Mouse (Mus musculus): ENCODE results near the gene Adgrl2. TPM values are rescaled to one million over a fixed set of nuclear protein-coding genes. Genes with fewer than 3 reads are reported as not detected.

The Adgrl2 gene
- total and polyA plus RNA-seq, 3 experiments = 0.34 to 6.6 (median 3.2) TPM

DNA sequence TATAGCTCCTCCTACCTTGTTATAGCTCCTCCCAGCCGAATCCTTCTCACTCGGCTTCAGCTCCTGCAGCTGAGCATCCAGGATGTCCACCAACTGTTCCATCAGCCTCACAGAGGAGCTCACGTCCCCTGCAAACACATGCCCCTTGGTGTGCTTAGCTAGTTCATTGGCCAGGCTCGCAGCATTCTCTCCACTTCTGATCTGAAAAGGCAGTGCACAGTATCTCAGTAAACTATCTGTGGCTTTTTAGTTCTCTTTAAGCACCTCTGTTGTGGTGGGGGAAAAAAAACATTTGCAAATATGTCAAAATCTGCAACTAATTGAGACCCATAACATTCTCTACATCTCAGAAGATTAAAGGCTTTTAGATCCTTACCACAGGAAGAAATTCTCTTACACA lies 139.5 kb downstream of the Adgrl2 start:
- Histone ChIP-seq H3K4me3 (replicated peaks in 1 of 3; ENCODE audit: low read depth in 2 of 3, low read length in 2 of 3, poor library complexity in 1 of 3) (no peak overlapping the region), H3K27me3 (replicated peaks) (no peaks in the 10 kb centered on the region), H3K9me3 (replicated peaks; ENCODE audit: low read length) (no peaks in the 10 kb centered on the region), H3K4me2 (ENCODE audit: insufficient read depth, low read depth, poor library complexity, severe bottlenecking) (no peak overlapping the region), H3K79me2 (replicated peaks; ENCODE audit: control insufficient read depth, extremely low read depth, insufficient read depth, poor library complexity, severe bottlenecking) (no peaks in the 10 kb centered on the region), H3K36me3 (replicated peaks in 1 of 2; ENCODE audit: control insufficient read depth in 1 of 2, insufficient read depth in 1 of 2, low read length in 1 of 2) (peaks cover 0 to 3% of the 10 kb centered on the region in 2 experiments), H3K9ac (ENCODE audit: insufficient read depth, low read depth) (no peak overlapping the region), H3K4me1 (ENCODE audit: control insufficient read depth in 1 of 2, insufficient read depth in 2 of 2) (peaks cover 6 to 16% of the 10 kb centered on the region in 2 experiments; a peak in 2 of 4 replicates), H3K27ac (ENCODE audit: insufficient read depth, low read depth) (no peak overlapping the region)
- TF ChIP-seq TBP (conservative IDR thresholded peaks at IDR 0.05; ENCODE audit: low read depth, low read length) = no peak
- no peak for TF ChIP-seq NELFE (IDR thresholded peaks at IDR 0.05; ENCODE audit: low read depth, low read length)
- no peak for TF ChIP-seq POLR2A (IDR thresholded peaks at IDR 0.05; ENCODE audit: low read depth, low read length)
- TF ChIP-seq KAT2A (IDR thresholded peaks at IDR 0.05; ENCODE audit: insufficient replicate concordance, low read length) = no peak
- TF ChIP-seq ELF1 (IDR thresholded peaks at IDR 0.05; ENCODE audit: low read depth, low read length) = no peak
- no peak for TF ChIP-seq ETS1 (conservative IDR thresholded peaks at IDR 0.05; ENCODE audit: low read depth, low read length)
- TF ChIP-seq UBTF (IDR thresholded peaks at IDR 0.05; ENCODE audit: low read depth, low read length) = no peak
- TF ChIP-seq JUND (conservative IDR thresholded peaks at IDR 0.05; ENCODE audit: low read depth, low read length) = no peak
- DNase-seq (ENCODE audit: extremely low read depth) = no peak
- dilution Hi-C loops (cut with MboI; ENCODE audit: extremely low pct_ligation_motif_present, extremely low pct_unique_long_range_greater_than_20kb, low sequenced_read_pairs) = no loop called here
- in situ Hi-C loops (cut with MboI; ENCODE audit: low pct_ligation_motif_present, low pct_unique_long_range_greater_than_20kb, low sequenced_read_pairs) = no loop called here

DNA sequence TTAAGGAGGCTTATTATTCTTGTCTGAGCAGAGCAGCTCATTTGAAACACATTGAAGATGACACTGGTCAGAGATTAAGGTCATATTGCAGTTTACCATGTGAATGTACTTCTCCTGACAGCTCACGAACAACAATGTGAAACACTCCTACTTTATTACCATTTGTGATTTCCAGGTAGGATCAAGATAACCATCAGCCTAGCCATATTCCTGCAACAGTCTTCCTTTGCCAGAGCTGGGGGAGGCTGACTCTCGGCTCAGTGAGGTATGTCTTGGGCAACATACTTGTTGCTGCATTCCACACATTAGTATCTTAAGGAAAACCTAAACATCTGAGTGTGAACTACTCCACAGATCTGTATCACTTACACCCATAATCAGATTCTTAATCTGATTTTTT lies 142.0 kb downstream of the Adgrl2 start:
- Histone ChIP-seq H3K4me3 (replicated peaks in 1 of 3; ENCODE audit: low read depth in 2 of 3, low read length in 2 of 3, poor library complexity in 1 of 3) (no peak overlapping the region), H3K4me1 (ENCODE audit: control insufficient read depth in 1 of 2, insufficient read depth in 2 of 2) (peaks cover 6 to 16% of the 10 kb centered on the region in 2 experiments; a peak in 2 of 4 replicates), H3K9ac (ENCODE audit: insufficient read depth, low read depth) (no peak overlapping the region), H3K27me3 (replicated peaks) (no peaks in the 10 kb centered on the region), H3K27ac (ENCODE audit: insufficient read depth, low read depth) (no peak overlapping the region), H3K9me3 (replicated peaks; ENCODE audit: low read length) (no peaks in the 10 kb centered on the region), H3K36me3 (replicated peaks in 1 of 2; ENCODE audit: control insufficient read depth in 1 of 2, insufficient read depth in 1 of 2, low read length in 1 of 2) (peaks cover 0 to 3% of the 10 kb centered on the region in 2 experiments), H3K79me2 (replicated peaks; ENCODE audit: control insufficient read depth, extremely low read depth, insufficient read depth, poor library complexity, severe bottlenecking) (no peaks in the 10 kb centered on the region), H3K4me2 (ENCODE audit: insufficient read depth, low read depth, poor library complexity, severe bottlenecking) (no peak overlapping the region)
- DNase-seq (ENCODE audit: extremely low read depth) = no peak
- TF ChIP-seq BHLHE40 (IDR thresholded peaks at IDR 0.05; ENCODE audit: low read depth, low read length) = no peak
- no peak for TF ChIP-seq KAT2A (IDR thresholded peaks at IDR 0.05; ENCODE audit: insufficient replicate concordance, low read length)
- no peak for TF ChIP-seq JUN (IDR thresholded peaks at IDR 0.05; ENCODE audit: insufficient read depth, low read depth, low read length)
- TF ChIP-seq POLR2A (IDR thresholded peaks at IDR 0.05; ENCODE audit: low read depth, low read length) = no peak
- TF ChIP-seq TBP (conservative IDR thresholded peaks at IDR 0.05; ENCODE audit: low read depth, low read length) = no peak
- in situ Hi-C loops (cut with MboI; ENCODE audit: low pct_ligation_motif_present, low pct_unique_long_range_greater_than_20kb, low sequenced_read_pairs) = no loop called here
- dilution Hi-C loops (cut with MboI; ENCODE audit: extremely low pct_ligation_motif_present, extremely low pct_unique_long_range_greater_than_20kb, low sequenced_read_pairs) = no loop called here

DNA sequence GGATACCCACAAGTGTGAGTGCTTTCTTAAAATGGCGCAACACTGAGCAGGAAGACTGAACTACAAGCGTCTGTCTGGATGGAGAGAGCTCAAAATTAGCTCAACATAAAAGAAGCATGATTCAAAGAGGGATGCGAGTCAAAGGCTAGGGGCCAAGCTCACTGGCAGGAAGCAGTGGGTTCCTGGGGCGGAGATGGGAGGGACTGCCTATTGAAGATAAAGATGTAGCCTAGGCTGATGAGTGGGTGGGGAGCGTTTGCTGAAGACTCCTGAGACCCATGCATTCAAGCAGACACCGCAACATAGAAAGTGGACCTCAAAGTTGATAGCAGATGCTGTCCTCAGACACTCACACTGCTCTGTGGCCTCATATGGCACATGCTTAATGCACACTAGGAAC lies 146.2 kb downstream of the Adgrl2 start:
- Histone ChIP-seq H3K79me2 (replicated peaks; ENCODE audit: control insufficient read depth, extremely low read depth, insufficient read depth, poor library complexity, severe bottlenecking) (no peaks in the 10 kb centered on the region), H3K4me3 (replicated peaks in 1 of 3; ENCODE audit: low read depth in 2 of 3, low read length in 2 of 3, poor library complexity in 1 of 3) (no peak overlapping the region), H3K27me3 (replicated peaks) (no peaks in the 10 kb centered on the region), H3K9me3 (replicated peaks; ENCODE audit: low read length) (no peaks in the 10 kb centered on the region), H3K27ac (ENCODE audit: insufficient read depth, low read depth) (no peak overlapping the region), H3K36me3 (replicated peaks in 1 of 2; ENCODE audit: control insufficient read depth in 1 of 2, insufficient read depth in 1 of 2, low read length in 1 of 2) (no peaks in the 10 kb centered on the region), H3K9ac (ENCODE audit: insufficient read depth, low read depth) (no peak overlapping the region), H3K4me1 (ENCODE audit: control insufficient read depth in 1 of 2, insufficient read depth in 2 of 2) (no peaks in the 10 kb centered on the region), H3K4me2 (ENCODE audit: insufficient read depth, low read depth, poor library complexity, severe bottlenecking) (no peak overlapping the region)
- dilution Hi-C loops (cut with MboI; ENCODE audit: extremely low pct_ligation_motif_present, extremely low pct_unique_long_range_greater_than_20kb, low sequenced_read_pairs) = no loop called here
- TF ChIP-seq CHD1 (IDR thresholded peaks at IDR 0.05; ENCODE audit: low read depth, low read length) = no peak
- no peak for TF ChIP-seq NRF1 (IDR thresholded peaks at IDR 0.05; ENCODE audit: low read depth, low read length)
- no peak for TF ChIP-seq ZKSCAN1 (IDR thresholded peaks at IDR 0.05; ENCODE audit: borderline replicate concordance, low read depth, low read length)
- TF ChIP-seq RAD21 (IDR thresholded peaks at IDR 0.05; ENCODE audit: low read depth, low read length) = no peak
- TF ChIP-seq KAT2A (IDR thresholded peaks at IDR 0.05; ENCODE audit: insufficient replicate concordance, low read length) = no peak
- no peak for TF ChIP-seq MYC (IDR thresholded peaks at IDR 0.05; ENCODE audit: low read depth, low read length)
- no peak for TF ChIP-seq PAX5 (IDR thresholded peaks at IDR 0.05; ENCODE audit: low read length)
- no peak for TF ChIP-seq ETS1 (conservative IDR thresholded peaks at IDR 0.05; ENCODE audit: low read depth, low read length)
- no peak for TF ChIP-seq POLR2A (IDR thresholded peaks at IDR 0.05; ENCODE audit: low read depth, low read length)
- no peak for TF ChIP-seq ZNF384 (IDR thresholded peaks at IDR 0.05; ENCODE audit: low read depth, low read length)
- no peak for TF ChIP-seq SIN3A (IDR thresholded peaks at IDR 0.05; ENCODE audit: low read length)
- TF ChIP-seq CTCF (conservative IDR thresholded peaks at IDR 0.05 in 1 of 2, IDR thresholded peaks at IDR 0.05 in 1 of 2; ENCODE audit: low read depth in 2 of 2, low read length in 2 of 2) = no peak
- no peak for TF ChIP-seq JUN (IDR thresholded peaks at IDR 0.05; ENCODE audit: insufficient read depth, low read depth, low read length)
- no peak for TF ChIP-seq ZMIZ1 (IDR thresholded peaks at IDR 0.05; ENCODE audit: low read depth, low read length)
- no peak for TF ChIP-seq E2F4 (IDR thresholded peaks at IDR 0.05; ENCODE audit: insufficient replicate concordance, low read depth, low read length)
- TF ChIP-seq ZC3H11A (IDR thresholded peaks at IDR 0.05; ENCODE audit: low read depth, low read length) = no peak
- TF ChIP-seq IRF4 (IDR thresholded peaks at IDR 0.05; ENCODE audit: low read depth, low read length) = no peak
- no peak for TF ChIP-seq SMC3 (IDR thresholded peaks at IDR 0.05; ENCODE audit: low read depth, low read length)
- no peak for TF ChIP-seq JUND (conservative IDR thresholded peaks at IDR 0.05; ENCODE audit: low read depth, low read length)
- no peak for TF ChIP-seq UBTF (IDR thresholded peaks at IDR 0.05; ENCODE audit: low read depth, low read length)
- no peak for DNase-seq (ENCODE audit: extremely low read depth)
- in situ Hi-C loops (cut with MboI; ENCODE audit: low pct_ligation_motif_present, low pct_unique_long_range_greater_than_20kb, low sequenced_read_pairs) = no loop called here

All from CH12.LX (cell line).